Mouse (Mus musculus): ENCODE measurements around the gene Ccnt1. TPM values are rescaled to one million over a fixed set of nuclear protein-coding genes. Genes with fewer than 3 reads are reported as not detected.
A peak's percentile ranks its signal among the peaks of the same experiment; 100 is the strongest.

Gene Ccnt1
- total and polyA plus RNA-seq, 3 experiments: 19.5 to 63.2 (median 44.0) TPM

- no peak for DNase-seq (ENCODE audit: low read depth, low spot score)
- Histone ChIP-seq H3K9ac (ENCODE audit: control insufficient read depth, low read depth, low read length, poor library complexity, severe bottlenecking) (no peak overlapping the region), H3K36me3 (ENCODE audit: control insufficient read depth in 1 of 2, insufficient read depth in 2 of 2, low read length in 2 of 2) (peaks cover 3 to 38% of the 10 kb centered on the region in 2 experiments; a peak in 2 of 4 replicates), H3K4me1 (ENCODE audit: control insufficient read depth in 1 of 2, insufficient read depth in 2 of 2, low read length in 2 of 2) (peaks cover 3 to 11% of the 10 kb centered on the region in 2 experiments; a peak in 3 of 4 replicates), H3K79me2 (ENCODE audit: control insufficient read depth, insufficient read depth, low read length, poor library complexity) (peaks cover 10% of the 10 kb centered on the region), H3K4me3 (ENCODE audit: control insufficient read depth in 1 of 2, insufficient read depth in 1 of 2, low read depth in 2 of 2, low read length in 2 of 2) (no peak overlapping the region), H3K9me3 (replicated peaks; ENCODE audit: insufficient read depth, low read length) (no peaks in the 10 kb centered on the region), H3K27ac (ENCODE audit: control insufficient read depth, low read depth, low read length) (no peak overlapping the region), H3K27me3 (ENCODE audit: control insufficient read depth in 1 of 2, insufficient read depth in 2 of 2, low read length in 2 of 2) (no peaks in the 10 kb centered on the region)
- TF ChIP-seq GATA1 (IDR thresholded peaks at IDR 0.05; ENCODE audit: low read depth, low read length) (no peak), MYB (IDR thresholded peaks at IDR 0.05; ENCODE audit: low read depth, low read length) (no peak), HCFC1 (IDR thresholded peaks at IDR 0.05; ENCODE audit: low read depth, low read length) (no peak)
These were observed 32.8 kb downstream of the Ccnt1 start for GRCm38 (mm10) chr15:98537923-98538322.

GRCm38 (mm10) chr15:98536828-98537510, 33.8 kb downstream of the Ccnt1 start:
- Histone ChIP-seq H3K9me3 (replicated peaks; ENCODE audit: insufficient read depth, low read length) (no peaks in the 10 kb centered on the region), H3K9ac (ENCODE audit: control insufficient read depth, low read depth, low read length, poor library complexity, severe bottlenecking) (no peak overlapping the region), H3K4me3 (ENCODE audit: control insufficient read depth in 1 of 2, insufficient read depth in 1 of 2, low read depth in 2 of 2, low read length in 2 of 2) (no peak overlapping the region), H3K27ac (ENCODE audit: control insufficient read depth, low read depth, low read length) (no peak overlapping the region), H3K4me1 (ENCODE audit: control insufficient read depth in 1 of 2, insufficient read depth in 2 of 2, low read length in 2 of 2) (peaks cover 3 to 11% of the 10 kb centered on the region in 2 experiments; a peak in 2 of 4 replicates), H3K27me3 (ENCODE audit: control insufficient read depth in 1 of 2, insufficient read depth in 2 of 2, low read length in 2 of 2) (no peaks in the 10 kb centered on the region), H3K36me3 (ENCODE audit: control insufficient read depth in 1 of 2, insufficient read depth in 2 of 2, low read length in 2 of 2) (peaks cover 5 to 35% of the 10 kb centered on the region in 2 experiments), H3K79me2 (ENCODE audit: control insufficient read depth, insufficient read depth, low read length, poor library complexity) (peaks cover 18% of the 10 kb centered on the region)
- no peak for DNase-seq (ENCODE audit: low read depth, low spot score)
- TF ChIP-seq POLR2AphosphoS2 (IDR thresholded peaks at IDR 0.05; ENCODE audit: low read length) (peak; percentile 60), BHLHE40 (IDR thresholded peaks at IDR 0.05; ENCODE audit: borderline replicate concordance, low read depth, low read length) (no peak), UBTF (IDR thresholded peaks at IDR 0.05; ENCODE audit: borderline replicate concordance, insufficient read depth, low read depth, low read length) (no peak), GABPA (IDR thresholded peaks at IDR 0.05; ENCODE audit: low read depth, low read length) (no peak), POLR2A (IDR thresholded peaks at IDR 0.05; ENCODE audit: control insufficient read depth in 1 of 2, insufficient read depth in 1 of 2, low read depth in 1 of 2, low read length in 2 of 2, poor library complexity in 1 of 2) (peak in 1 of 2 experiments; percentile 15; a peak in 1 of 4 replicates), JUND (IDR thresholded peaks at IDR 0.05; ENCODE audit: low read depth, low read length) (no peak)

- Histone ChIP-seq H3K27me3 (ENCODE audit: control insufficient read depth in 1 of 2, insufficient read depth in 2 of 2, low read length in 2 of 2) (no peaks in the 10 kb centered on the region), H3K79me2 (ENCODE audit: control insufficient read depth, insufficient read depth, low read length, poor library complexity) (peaks cover 28% of the 10 kb centered on the region), H3K9ac (ENCODE audit: control insufficient read depth, low read depth, low read length, poor library complexity, severe bottlenecking) (no peak overlapping the region), H3K27ac (ENCODE audit: control insufficient read depth, low read depth, low read length) (no peak overlapping the region), H3K36me3 (ENCODE audit: control insufficient read depth in 1 of 2, insufficient read depth in 2 of 2, low read length in 2 of 2) (peaks cover 13 to 31% of the 10 kb centered on the region in 2 experiments), H3K9me3 (replicated peaks; ENCODE audit: insufficient read depth, low read length) (no peaks in the 10 kb centered on the region), H3K4me3 (ENCODE audit: control insufficient read depth in 1 of 2, insufficient read depth in 1 of 2, low read depth in 2 of 2, low read length in 2 of 2) (no peak overlapping the region), H3K4me1 (ENCODE audit: control insufficient read depth in 1 of 2, insufficient read depth in 2 of 2, low read length in 2 of 2) (peaks cover 3 to 13% of the 10 kb centered on the region in 2 experiments; a peak in 2 of 4 replicates)
- TF ChIP-seq MAX (IDR thresholded peaks at IDR 0.05; ENCODE audit: low read length): no peak
- no peak for TF ChIP-seq RCOR1 (IDR thresholded peaks at IDR 0.05; ENCODE audit: low read depth, low read length)
- no peak for TF ChIP-seq TAL1 (IDR thresholded peaks at IDR 0.05; ENCODE audit: low read length)
- no peak for TF ChIP-seq UBTF (IDR thresholded peaks at IDR 0.05; ENCODE audit: borderline replicate concordance, insufficient read depth, low read depth, low read length)
- TF ChIP-seq SIN3A (IDR thresholded peaks at IDR 0.05; ENCODE audit: low read length): no peak
- no peak for TF ChIP-seq GATA1 (IDR thresholded peaks at IDR 0.05; ENCODE audit: low read depth, low read length)
- no peak for TF ChIP-seq ZKSCAN1 (IDR thresholded peaks at IDR 0.05; ENCODE audit: low read depth, low read length)
- TF ChIP-seq POLR2AphosphoS2 (IDR thresholded peaks at IDR 0.05; ENCODE audit: low read length): no peak
- TF ChIP-seq SMC3 (IDR thresholded peaks at IDR 0.05; ENCODE audit: low read depth, low read length): no peak
- TF ChIP-seq NELFE (IDR thresholded peaks at IDR 0.05; ENCODE audit: low read depth, low read length): no peak
- no peak for TF ChIP-seq E2F4 (IDR thresholded peaks at IDR 0.05; ENCODE audit: borderline replicate concordance, low read depth, low read length)
- TF ChIP-seq MAZ (IDR thresholded peaks at IDR 0.05; ENCODE audit: low read depth, low read length): no peak
- DNase-seq (ENCODE audit: low read depth, low spot score): no peak
These were observed 34.8 kb downstream of the Ccnt1 start for GRCm38 (mm10) chr15:98535921-98536320.
